Mouse (Mus musculus): ENCODE results near the gene Msh5. TPM values are rescaled to one million over a fixed set of nuclear protein-coding genes. Genes with fewer than 3 reads are reported as not detected.

The Msh5 gene
- polyA plus RNA-seq, 1 experiment from 2014 or later = 2.4 TPM

DNA sequence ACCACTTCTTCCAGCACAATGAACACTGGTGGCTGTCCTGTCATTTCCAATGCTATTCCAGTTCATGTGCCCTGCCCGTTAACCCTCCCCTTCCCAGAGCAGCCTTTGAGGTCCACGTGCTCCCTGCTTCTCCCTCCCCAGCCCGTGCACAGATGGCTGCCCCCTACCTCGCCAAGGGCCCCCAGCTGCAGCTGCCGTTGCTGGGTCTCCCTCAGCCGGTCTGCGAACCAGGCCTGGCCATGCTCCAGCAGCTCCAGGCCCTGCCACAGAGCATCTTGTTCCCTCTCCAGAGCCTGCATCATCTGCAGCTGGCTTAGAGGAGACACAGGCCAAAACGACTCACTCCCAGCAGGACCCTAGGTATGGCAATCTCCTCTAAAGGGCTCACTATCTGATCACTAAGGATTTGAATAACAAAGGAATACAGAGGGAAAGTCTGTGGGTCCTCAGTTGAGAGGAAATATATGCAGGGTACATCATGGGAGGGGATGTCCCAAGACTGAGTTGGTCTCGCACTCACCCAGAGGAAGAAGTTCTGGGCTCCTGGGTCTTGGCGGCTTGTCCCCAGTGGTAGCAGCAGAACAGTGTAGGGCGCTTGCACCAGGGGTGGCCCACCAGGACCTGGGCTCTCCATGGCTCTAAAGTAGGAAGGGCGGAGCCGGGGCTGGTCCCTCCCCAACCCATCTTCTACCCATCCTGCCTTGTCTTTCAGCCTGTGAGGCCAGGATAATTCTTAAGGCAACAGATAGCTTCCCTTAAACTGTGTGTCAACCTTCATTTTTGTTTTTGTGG lies 19.1 kb downstream of the Msh5 start, which contains the start of gene Sapcd1:
TSS of gene Sapcd1 (minus strand) at position 740 of the 792 bp plus-strand sequence.
- Histone ChIP-seq H3K4me2 (replicated peaks) (0 out of 2 replicates have a peak within 1 kb of the TSS, but pooled peaks have one; percentile 2), H3K36me3 (replicated peaks; ENCODE audit: control insufficient read depth, insufficient read depth) (no peaks in the 10 kb centered on the region), H3K9ac (no peak within 1 kb of the TSS), H3K27me3 (ENCODE audit: control insufficient read depth, insufficient read depth, low read length) (no peaks in the 10 kb centered on the region), H3K4me3 (replicated peaks; ENCODE audit: low read length) (no peak within 1 kb of the TSS), H3K27ac (peak within 1 kb of the TSS; percentile 54), H3K9me3 (ENCODE audit: control insufficient read depth, low read length) (no peaks in the 10 kb centered on the region), H3K4me1 (replicated peaks; ENCODE audit: control insufficient read depth, insufficient read depth, low read length) (peaks cover 7% of the 10 kb centered on the region)
- ATAC-seq (ENCODE audit: low FRiP score) = peak; percentile 51; the same call in 1 of the 2 replicates
- WGBS = 24% methylated on average over 13 of the region's 13 CpGs
- DNase-seq (ENCODE audit: low spot score) = peak; percentile 35

DNA sequence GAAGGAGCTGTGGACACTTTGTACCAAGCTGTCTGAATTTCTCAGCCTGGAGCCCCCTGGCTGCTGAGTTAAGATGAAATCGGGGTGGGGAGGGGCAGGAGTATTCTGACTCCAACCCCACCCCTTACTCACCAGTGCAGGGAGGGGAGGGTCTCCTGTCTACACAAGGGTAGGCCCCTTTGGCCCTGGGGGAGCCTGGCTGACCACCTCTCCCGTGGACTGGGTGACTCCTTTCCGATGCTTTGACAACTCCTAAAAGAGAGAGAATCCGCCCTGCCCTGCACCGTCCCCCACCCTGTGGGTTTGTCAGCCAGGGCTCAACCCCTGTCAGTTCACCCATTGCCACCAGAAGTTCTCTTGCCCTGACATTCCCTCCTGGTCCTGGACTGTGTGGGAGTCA lies 20.3 kb downstream of the Msh5 start:
- H3K27ac ChIP-seq = no peak overlapping the region

DNA sequence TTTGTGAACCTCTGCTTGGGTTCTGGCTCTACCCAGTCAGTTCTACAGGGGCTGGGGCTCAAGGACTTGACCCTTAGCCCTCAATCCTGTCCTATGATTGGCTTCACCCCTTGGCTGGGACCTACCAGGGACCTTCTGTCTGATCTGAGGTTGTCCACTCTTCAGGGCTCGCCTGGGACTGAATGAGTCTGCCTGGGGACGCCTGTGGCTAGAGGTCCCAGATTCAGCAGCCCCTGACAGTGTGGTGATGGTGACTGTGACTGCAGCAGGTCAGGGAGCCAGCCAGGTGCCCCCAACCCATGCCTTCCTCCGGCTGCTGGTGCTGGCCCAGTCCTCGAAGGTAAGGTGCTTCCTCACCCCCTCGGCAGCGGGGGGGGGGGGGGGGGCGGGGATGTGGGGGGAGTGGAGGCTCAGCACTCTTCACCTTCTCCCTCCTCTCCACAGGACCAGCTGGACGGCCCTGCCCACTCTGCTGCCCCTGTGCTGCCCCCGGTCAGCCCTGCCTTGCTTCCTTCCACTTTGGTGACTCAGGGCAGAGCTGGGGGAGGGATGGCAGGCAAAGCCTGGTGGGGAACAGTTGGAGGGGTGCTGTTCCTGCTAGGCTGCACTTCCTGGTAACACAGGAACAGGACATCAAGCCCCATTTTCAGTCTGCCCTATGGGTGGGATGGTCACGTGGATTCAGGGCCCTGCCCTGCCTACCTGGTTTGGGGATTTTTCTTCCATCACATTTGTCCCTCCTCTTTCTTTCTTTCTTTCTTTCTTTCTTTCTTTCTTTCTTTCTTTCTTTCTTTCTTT lies 21.7 kb downstream of the Msh5 start:
- 69% methylated on average over 7 of the region's 10 CpGs for WGBS
- Histone ChIP-seq H3K4me2 (replicated peaks) (no peak overlapping the region), H3K9me3 (ENCODE audit: control insufficient read depth, low read length) (no peaks in the 10 kb centered on the region), H3K36me3 (replicated peaks; ENCODE audit: control insufficient read depth, insufficient read depth) (no peaks in the 10 kb centered on the region), H3K4me3 (replicated peaks; ENCODE audit: low read length) (no peak overlapping the region), H3K9ac (no peak overlapping the region), H3K4me1 (replicated peaks; ENCODE audit: control insufficient read depth, insufficient read depth, low read length) (peaks cover 6% of the 10 kb centered on the region), H3K27ac (no peak overlapping the region), H3K27me3 (ENCODE audit: control insufficient read depth, insufficient read depth, low read length) (no peaks in the 10 kb centered on the region)
- DNase-seq (ENCODE audit: low spot score) (no peak), ATAC-seq (ENCODE audit: low FRiP score) (no peak)

More for the DNA sequence above, 20.3 kb downstream of the Msh5 start:
- 75% methylated on average over 5 of the region's 5 CpGs for WGBS
- Histone ChIP-seq H3K4me3 (replicated peaks; ENCODE audit: low read length) (no peak overlapping the region), H3K27me3 (ENCODE audit: control insufficient read depth, insufficient read depth, low read length) (no peaks in the 10 kb centered on the region), H3K36me3 (replicated peaks; ENCODE audit: control insufficient read depth, insufficient read depth) (no peaks in the 10 kb centered on the region), H3K4me1 (replicated peaks; ENCODE audit: control insufficient read depth, insufficient read depth, low read length) (peaks cover 7% of the 10 kb centered on the region), H3K4me2 (replicated peaks) (no peak overlapping the region), H3K9me3 (ENCODE audit: control insufficient read depth, low read length) (no peaks in the 10 kb centered on the region), H3K9ac (no peak overlapping the region)
- ATAC-seq (ENCODE audit: low FRiP score) (no peak), DNase-seq (ENCODE audit: low spot score) (no peak)

DNA sequence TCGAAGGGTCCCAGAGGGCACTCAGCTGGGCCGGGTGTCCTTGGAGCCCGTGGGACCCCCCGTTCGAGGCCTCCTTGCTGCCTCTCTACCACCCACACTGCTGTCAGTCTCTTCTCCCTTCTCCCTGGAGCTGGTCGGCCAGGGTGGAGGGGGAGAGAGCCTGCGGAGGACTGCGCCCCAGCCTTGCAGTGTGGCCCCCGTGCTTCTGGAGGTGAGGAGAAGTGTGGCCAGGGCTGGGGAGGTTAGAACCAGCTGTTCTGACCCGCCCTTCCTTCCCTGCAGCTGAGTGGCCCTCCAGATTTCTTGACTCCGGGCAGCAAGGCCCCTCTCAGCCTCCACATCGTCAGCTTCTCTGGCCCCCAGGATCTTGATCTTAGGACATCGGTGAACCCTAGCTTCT lies 22.3 kb downstream of the Msh5 start:
- Histone ChIP-seq H3K36me3 (replicated peaks; ENCODE audit: control insufficient read depth, insufficient read depth) (no peaks in the 10 kb centered on the region), H3K27me3 (ENCODE audit: control insufficient read depth, insufficient read depth, low read length) (no peaks in the 10 kb centered on the region), H3K4me3 (replicated peaks; ENCODE audit: low read length) (no peak overlapping the region), H3K4me1 (replicated peaks; ENCODE audit: control insufficient read depth, insufficient read depth, low read length) (peaks cover 4% of the 10 kb centered on the region; the same call in 1 of the 2 replicates), H3K27ac (no peak overlapping the region), H3K9ac (no peak overlapping the region), H3K4me2 (replicated peaks) (no peak overlapping the region), H3K9me3 (ENCODE audit: control insufficient read depth, low read length) (no peaks in the 10 kb centered on the region)
- DNase-seq (ENCODE audit: low spot score) (no peak), ATAC-seq (ENCODE audit: low FRiP score) (no peak)
- 82% methylated on average over 12 of the region's 13 CpGs for WGBS

DNA sequence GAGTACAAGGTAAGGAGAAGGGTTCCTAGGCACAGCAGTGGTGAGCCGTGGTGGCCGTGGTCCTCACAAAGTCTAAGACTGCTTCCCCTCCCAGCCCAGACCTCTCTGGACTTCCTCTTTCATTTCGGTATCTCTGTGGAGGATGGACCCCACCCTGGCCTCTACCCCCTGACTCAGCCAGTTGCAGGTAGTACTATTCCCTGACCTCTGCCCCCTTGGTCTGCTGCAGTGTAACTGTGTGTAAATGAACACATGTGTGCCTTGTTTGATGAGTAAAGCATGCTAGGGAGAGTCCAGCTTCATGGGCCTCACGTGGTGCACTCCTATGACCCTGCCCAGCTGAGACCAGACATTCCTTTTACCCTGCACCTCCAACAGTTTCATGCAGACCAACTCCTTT lies 22.8 kb downstream of the Msh5 start:
- no peak overlapping the region for H3K9ac ChIP-seq
- H3K4me3 ChIP-seq (replicated peaks; ENCODE audit: low read length) = no peak overlapping the region
- peaks cover 4% of the 10 kb centered on the region; the same call in 1 of the 2 replicates for H3K4me1 ChIP-seq (replicated peaks; ENCODE audit: control insufficient read depth, insufficient read depth, low read length)
- DNase-seq (ENCODE audit: low spot score) (no peak), ATAC-seq (ENCODE audit: low FRiP score) (no peak)
- no peaks in the 10 kb centered on the region for H3K27me3 ChIP-seq (ENCODE audit: control insufficient read depth, insufficient read depth, low read length)
- H3K27ac ChIP-seq = no peak overlapping the region
- H3K36me3 ChIP-seq (replicated peaks; ENCODE audit: control insufficient read depth, insufficient read depth) = no peaks in the 10 kb centered on the region
- H3K9me3 ChIP-seq (ENCODE audit: control insufficient read depth, low read length) = no peaks in the 10 kb centered on the region
- 83% methylated on average over 4 of the region's 4 CpGs for WGBS
- no peak overlapping the region for H3K4me2 ChIP-seq (replicated peaks)

DNA sequence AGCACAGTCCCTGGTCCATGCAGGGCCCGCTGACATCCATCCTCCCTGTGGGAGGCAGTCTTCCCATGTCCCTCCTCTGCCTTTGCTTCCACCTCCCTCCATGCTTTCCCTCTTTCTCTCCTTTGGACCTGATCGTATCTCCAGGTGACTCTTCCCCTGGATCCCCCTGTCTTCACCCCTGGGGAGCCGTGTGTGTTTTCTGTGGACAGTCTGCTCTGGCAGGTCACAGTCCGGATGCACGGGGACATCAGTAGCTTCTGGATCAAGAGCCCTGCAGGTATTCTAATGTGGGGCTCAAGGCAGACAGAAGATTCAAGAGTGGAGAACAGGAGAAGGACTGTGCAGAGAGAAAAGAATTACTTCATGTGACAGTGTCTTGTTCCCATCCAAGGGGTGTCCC lies 23.3 kb downstream of the Msh5 start:
- 81% methylated on average over 5 of the region's 5 CpGs for WGBS
- ATAC-seq (ENCODE audit: low FRiP score) = no peak
- no peaks in the 10 kb centered on the region for H3K27me3 ChIP-seq (ENCODE audit: control insufficient read depth, insufficient read depth, low read length)
- no peak overlapping the region for H3K9ac ChIP-seq
- H3K4me1 ChIP-seq (replicated peaks; ENCODE audit: control insufficient read depth, insufficient read depth, low read length) = peaks cover 4% of the 10 kb centered on the region; the same call in 1 of the 2 replicates
- no peaks in the 10 kb centered on the region for H3K9me3 ChIP-seq (ENCODE audit: control insufficient read depth, low read length)
- H3K36me3 ChIP-seq (replicated peaks; ENCODE audit: control insufficient read depth, insufficient read depth) = no peaks in the 10 kb centered on the region
- H3K4me3 ChIP-seq (replicated peaks; ENCODE audit: low read length) = no peak overlapping the region
- DNase-seq (ENCODE audit: low spot score) = no peak
- no peak overlapping the region for H3K27ac ChIP-seq
- no peak overlapping the region for H3K4me2 ChIP-seq (replicated peaks)

DNA sequence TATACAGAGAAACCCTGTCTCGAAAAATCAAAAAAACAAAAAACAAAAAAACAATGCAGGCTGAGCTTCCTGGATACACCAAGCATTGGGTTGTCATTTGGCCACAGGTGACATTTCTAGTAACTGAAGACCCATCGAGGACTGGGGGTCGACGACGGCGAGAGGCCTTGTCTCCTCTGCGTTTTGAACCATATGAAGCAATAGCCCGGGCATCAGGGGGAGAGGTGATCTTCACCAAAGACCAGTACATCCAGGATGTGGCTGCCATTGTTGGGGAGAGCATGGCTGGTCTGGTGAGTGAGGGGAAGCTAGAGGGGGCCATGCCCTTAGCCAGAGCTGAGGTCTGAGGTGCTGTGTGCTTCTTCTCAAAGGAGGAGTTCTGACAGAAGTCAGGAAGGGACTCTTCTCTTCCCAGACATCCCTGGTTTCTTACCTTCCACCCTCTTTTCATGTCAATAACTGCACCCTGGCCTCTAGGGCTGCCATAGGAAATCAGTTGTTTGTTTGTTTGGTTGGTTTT lies 23.9 kb downstream of the Msh5 start:
- WGBS = 93% methylated on average over 8 of the region's 8 CpGs
- Histone ChIP-seq H3K27ac (no peak overlapping the region), H3K4me1 (replicated peaks; ENCODE audit: control insufficient read depth, insufficient read depth, low read length) (peaks cover 2% of the 10 kb centered on the region; the same call in 1 of the 2 replicates), H3K36me3 (replicated peaks; ENCODE audit: control insufficient read depth, insufficient read depth) (no peaks in the 10 kb centered on the region), H3K9ac (no peak overlapping the region), H3K27me3 (ENCODE audit: control insufficient read depth, insufficient read depth, low read length) (no peaks in the 10 kb centered on the region), H3K9me3 (ENCODE audit: control insufficient read depth, low read length) (no peaks in the 10 kb centered on the region), H3K4me3 (replicated peaks; ENCODE audit: low read length) (no peak overlapping the region), H3K4me2 (replicated peaks) (no peak overlapping the region)
- DNase-seq (ENCODE audit: low spot score) (no peak), ATAC-seq (ENCODE audit: low FRiP score) (no peak)

DNA sequence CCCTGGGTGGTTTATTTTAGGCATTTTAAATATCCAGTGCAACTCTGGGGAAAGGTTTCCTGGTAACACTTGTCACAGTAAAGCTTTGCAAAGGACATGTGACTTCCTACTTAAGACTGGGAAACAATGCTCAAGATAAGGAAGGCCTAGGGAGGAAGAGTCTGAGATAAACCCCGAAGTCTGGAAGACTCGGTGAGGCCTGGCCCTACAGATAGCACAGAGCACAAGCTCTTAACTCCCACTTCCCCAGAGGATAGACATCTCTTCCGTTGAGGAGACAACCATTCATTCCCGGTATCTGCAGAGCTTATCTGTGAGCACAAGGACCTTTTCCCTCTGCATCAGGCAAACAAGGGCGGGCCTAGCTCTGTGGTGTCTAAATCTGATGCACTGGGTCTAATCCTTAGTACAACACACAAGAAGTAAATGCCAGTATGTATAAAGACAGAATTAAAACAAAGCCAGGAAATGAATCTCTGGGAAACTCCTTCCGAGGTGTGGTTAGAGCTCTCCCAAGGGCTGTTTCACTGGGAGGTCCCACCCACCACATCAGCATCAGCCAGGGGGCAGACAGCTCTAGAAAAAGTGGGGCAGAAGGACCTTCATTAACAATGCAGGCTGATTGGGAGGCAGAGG lies 24.6 kb downstream of the Msh5 start:
- no peak overlapping the region for H3K9ac ChIP-seq
- DNase-seq (ENCODE audit: low spot score) (no peak), ATAC-seq (ENCODE audit: low FRiP score) (no peak)
- H3K36me3 ChIP-seq (replicated peaks; ENCODE audit: control insufficient read depth, insufficient read depth) = 0 out of 2 replicates have a peak, but pooled peaks cover 2% of the 10 kb centered on the region
- no peaks in the 10 kb centered on the region for H3K27me3 ChIP-seq (ENCODE audit: control insufficient read depth, insufficient read depth, low read length)
- WGBS = 59% methylated on average over 6 of the region's 6 CpGs
- H3K4me1 ChIP-seq (replicated peaks; ENCODE audit: control insufficient read depth, insufficient read depth, low read length) = no peaks in the 10 kb centered on the region
- H3K27ac ChIP-seq = no peak overlapping the region
- H3K4me2 ChIP-seq (replicated peaks) = no peak overlapping the region
- no peaks in the 10 kb centered on the region for H3K9me3 ChIP-seq (ENCODE audit: control insufficient read depth, low read length)
- no peak overlapping the region for H3K4me3 ChIP-seq (replicated peaks; ENCODE audit: low read length)
